Mouse (Mus musculus) olfactory bulb, adult 2 months (tissue): Measurements from ENCODE around the gene Apeh.

Experiments
- CTCF ChIP-seq: fragments of 200-500 bp; IDR thresholded peaks from 2 replicates; pipeline ENCODE4 v1.5.1; 2012; ENCODE audit warnings: low read depth, mild to moderate bottlenecking, low read length, moderate library complexity; ENCODE audit not compliant: insufficient read depth
- POLR2A ChIP-seq: fragments of 200-500 bp; IDR thresholded peaks from 2 replicates; pipeline ENCODE4 v1.6.1; 2012; ENCODE audit warnings: mild to moderate bottlenecking, low read depth, low read length, moderate library complexity; ENCODE audit not compliant: insufficient read depth

DNA sequence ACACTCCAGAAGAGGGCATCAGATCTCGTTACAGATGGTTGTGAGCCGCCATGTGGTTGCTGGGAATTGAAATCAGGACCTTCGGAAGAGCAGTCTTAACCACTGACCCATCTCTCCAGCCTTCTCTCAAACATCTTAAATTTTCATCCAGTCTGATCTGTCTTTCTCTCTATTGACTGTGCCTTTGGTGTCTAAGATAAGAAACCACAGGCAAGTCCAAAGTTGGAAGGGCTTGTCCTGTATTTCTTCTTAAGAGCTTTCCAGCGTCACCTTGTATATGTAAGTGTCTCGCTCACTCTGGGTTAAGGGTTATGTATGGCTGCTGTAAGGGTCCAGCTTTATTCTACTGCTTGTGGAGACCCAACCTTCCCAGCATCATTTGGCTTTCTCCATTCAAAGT lies 37.1 kb upstream of the Apeh start:
- TF ChIP-seq CTCF (no peak), POLR2A (no peak)
